Mouse (Mus musculus): ENCODE results near the gene Cep350.

Cep350 gene

DNA sequence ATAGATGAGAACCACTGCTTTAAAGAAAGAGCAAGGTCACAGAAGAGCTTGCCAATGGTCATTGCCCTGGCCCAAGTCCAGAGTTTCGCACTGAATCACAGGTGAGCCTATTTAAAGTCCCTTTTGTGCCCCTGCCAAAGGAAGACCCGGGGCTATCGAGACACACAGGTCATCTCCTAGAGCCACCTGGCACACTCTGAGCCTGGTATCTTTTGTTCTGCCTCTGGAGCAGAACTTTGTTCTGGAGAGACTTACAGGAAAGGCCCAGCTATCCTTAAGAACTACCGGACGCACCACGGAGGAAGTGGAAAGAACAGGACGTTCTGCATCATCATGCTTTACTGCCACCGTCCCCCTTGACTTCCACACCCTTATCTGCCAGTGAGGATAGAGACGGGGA, 167.4 kb downstream of the Cep350 start:
- no peak for DNase-seq

DNA sequence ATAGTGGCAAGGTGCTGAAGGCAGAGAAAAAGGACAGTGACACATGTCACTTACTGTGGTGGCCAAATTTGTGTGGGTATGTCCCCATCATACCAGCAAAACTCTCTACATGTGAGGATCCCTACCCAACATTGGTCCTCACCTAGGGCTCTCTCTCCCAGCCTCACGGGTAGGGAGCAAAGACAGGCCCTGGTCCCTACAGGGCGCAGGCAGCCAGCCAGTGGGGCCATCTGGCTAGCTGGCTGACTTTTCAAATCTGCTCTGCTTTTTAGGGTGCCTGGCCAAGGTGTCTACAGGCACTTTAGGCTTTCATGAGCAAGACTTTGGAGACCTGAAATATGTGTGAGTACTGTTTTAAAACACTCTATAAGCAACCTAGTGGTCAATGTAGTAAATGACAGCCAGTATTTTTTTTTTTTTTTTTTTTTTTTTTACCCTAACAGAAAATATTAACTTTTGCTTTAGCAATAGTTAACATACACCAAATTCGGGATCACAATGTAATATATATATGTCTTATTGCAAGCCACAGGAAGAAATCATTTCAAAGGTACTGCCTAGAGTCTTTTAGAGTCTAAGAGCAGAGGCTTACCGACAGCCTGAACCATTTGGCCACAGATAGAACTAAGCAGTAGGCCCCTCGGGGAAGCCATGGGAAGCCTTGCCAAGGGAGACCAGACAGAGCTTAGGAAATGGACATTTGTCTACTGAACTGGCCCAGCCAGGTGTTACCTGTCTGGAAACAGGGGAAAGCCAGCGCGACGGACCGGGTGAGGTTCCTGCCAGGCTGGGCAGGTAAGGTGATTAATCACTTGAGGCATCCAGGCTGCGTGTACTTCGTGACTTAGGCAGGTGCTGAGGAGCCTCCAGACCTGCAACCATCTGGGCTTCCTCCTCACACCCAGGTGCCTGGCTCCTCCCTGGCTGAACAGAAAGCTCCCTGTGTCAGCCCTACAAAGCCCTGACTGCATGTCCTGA, 171.8 kb downstream of the Cep350 start:
- DNase-seq: no peak

DNA sequence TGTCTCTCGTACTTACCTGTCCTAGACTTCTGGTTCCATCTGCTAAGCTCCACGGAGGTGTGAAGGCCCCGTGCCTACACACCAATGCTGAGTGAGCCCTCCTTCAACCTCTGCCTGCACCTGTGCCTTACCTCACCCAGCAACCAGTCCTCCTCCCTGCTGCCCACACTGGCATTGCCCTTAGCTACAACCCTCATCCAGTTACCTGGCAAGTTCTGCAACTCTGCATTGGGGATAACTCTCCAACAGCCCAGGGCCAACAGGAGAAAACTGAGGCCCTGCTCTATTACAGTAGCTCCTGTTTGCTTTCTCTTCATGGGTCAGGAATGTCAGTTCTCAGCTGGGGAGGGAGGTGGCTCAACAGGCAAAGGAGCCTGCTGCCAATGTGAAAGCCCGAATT, 175.1 kb downstream of the Cep350 start:
- DNase-seq: no peak

DNA sequence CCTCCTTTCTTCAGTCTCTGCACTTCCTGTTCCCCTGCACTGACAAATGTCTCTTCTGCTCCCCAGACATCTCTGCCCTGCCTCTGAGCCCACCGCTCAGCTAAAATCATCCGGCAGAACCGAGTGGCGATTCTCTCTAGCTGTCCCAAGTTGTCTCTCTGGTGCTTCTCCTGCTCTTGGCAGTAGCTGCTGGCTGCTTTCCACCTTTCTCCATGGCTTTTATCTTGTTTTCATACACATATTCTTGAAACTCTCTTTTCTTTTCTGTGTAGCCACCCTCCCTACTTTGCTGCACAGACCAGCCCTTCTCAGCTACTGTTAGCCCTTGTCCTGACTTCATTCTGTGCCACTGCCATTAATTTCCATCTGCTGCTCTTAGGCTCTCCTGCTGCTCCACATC, 175.6 kb downstream of the Cep350 start:
- no peak for DNase-seq

DNA sequence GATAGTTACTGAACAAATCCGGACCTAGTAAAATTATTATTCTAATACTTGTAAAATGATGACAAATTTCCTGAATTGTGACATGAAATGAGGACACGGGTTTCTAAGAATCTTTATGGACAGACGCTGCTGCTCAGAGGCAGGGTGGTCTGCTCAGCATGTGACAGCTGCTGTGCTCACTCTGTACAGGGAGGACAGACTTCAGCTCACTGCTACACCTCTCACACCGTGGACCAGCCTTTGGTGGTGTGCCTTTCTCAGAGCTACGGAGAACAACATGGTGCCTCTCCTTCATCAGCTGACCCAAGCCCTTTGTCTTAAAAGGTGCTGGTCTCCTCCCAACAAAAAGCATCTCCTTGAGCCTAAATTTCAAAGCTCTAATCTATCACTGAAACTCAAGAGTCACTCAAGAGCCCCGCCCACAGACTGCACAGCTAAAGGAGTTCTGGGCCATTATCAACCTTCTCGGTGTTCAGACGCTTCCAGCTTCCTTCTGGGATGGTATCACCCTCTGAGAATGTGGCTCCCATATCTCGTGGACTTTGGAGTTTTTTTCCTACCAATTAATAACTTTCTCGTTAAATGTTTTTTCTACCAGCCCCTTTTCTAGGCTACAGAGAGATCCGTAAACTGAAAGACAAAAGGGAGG, 176.2 kb downstream of the Cep350 start:
- no peak for DNase-seq

DNA sequence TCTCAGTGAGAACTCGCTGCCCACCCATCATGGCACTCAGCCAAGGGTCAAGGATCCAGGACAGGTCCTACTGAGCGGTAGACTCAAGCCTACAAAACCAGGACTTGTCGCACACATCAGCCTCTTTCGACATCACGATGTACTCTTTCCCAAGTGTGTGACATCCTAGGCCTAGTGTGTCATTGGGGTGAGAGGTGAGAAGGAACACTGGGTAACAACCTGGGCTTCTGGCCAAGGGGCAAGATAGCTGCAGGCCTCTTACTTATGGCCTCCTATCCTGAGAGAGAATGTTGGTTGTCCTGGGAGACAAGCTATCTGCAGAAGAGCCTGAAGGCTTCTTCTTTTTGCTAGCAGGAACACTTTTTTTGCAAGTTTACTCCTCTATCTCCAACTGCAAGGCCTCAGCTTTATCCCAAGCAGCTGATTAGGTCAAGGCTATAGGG, 177.2 kb downstream of the Cep350 start:
- DNase-seq: no peak

Measured in spleen, adult 18-20 months (tissue).